Mouse (Mus musculus) midbrain, embryonic 12.5 days (tissue): ENCODE data around the gene Ldb3. TPM values are rescaled to one million over a fixed set of nuclear protein-coding genes. Genes with fewer than 3 reads are reported as not detected.
A peak's percentile ranks its signal among the peaks of the same experiment; 100 is the strongest.

Experiments used
- ATAC-seq: fragments of 200-750 bp; cut with Nextera tagmentation; 2 replicates; pipeline ENCODE4 v1.8.0; 2017; ENCODE audit warnings: low read depth, moderate TSS enrichment, moderate library complexity; ENCODE audit not compliant: low FRiP score
- H3K27ac ChIP-seq: fragments of 300-500 bp; sonication (generic); replicated peaks from 2 replicates; pipeline ENCODE4 v1.5.1; 2016; ENCODE audit warnings: mild to moderate bottlenecking
- H3K27me3 ChIP-seq: fragments of 300-500 bp; sonication (generic); 2 replicates; pipeline ENCODE4 v1.6.1; 2016; ENCODE audit warnings: mild to moderate bottlenecking
- H3K36me3 ChIP-seq: fragments of 300-500 bp; sonication (generic); 2 replicates; pipeline ENCODE4 v1.6.1; 2016
- H3K4me1 ChIP-seq: fragments of 300-500 bp; sonication (generic); 2 replicates; pipeline ENCODE4 v1.6.1; 2016
- H3K4me2 ChIP-seq: fragments of 300-500 bp; sonication (generic); replicated peaks from 2 replicates; pipeline ENCODE4 v1.6.1; 2016; ENCODE audit warnings: mild to moderate bottlenecking, moderate library complexity
- H3K4me3 ChIP-seq: fragments of 300-500 bp; sonication (generic); 2 replicates; pipeline ENCODE4 v1.5.1; 2016; ENCODE audit warnings: mild to moderate bottlenecking
- H3K9ac ChIP-seq: fragments of 300-500 bp; sonication (generic); replicated peaks from 2 replicates; pipeline ENCODE4 v1.6.1; 2016; ENCODE audit warnings: mild to moderate bottlenecking, moderate library complexity
- H3K9me3 ChIP-seq: fragments of 300-500 bp; sonication (generic); 2 replicates; pipeline ENCODE4 v1.6.1; 2016; ENCODE audit warnings: mild to moderate bottlenecking
- WGBS: fragments of 180-500 bp; shearing (Covaris S2); methylation state at CpG from one replicate; pipeline ENCODE4 v1.1.7; 2016; 5-methylcytosine and 5-hydroxymethylcytosine counted together
- polyA plus RNA-seq: library from polyadenylated mRNA; unstranded; fragments of >200 nt; fragmentation: Nextera tagmentation; extraction: Ambion mirVana; gene quantifications from 2 replicates; pipeline ENCODE4 v1.2.1, GENCODE M21; 2016

Gene Ldb3
- polyA plus RNA-seq, 1 experiment from 2014 or later = 0.13 TPM

DNA sequence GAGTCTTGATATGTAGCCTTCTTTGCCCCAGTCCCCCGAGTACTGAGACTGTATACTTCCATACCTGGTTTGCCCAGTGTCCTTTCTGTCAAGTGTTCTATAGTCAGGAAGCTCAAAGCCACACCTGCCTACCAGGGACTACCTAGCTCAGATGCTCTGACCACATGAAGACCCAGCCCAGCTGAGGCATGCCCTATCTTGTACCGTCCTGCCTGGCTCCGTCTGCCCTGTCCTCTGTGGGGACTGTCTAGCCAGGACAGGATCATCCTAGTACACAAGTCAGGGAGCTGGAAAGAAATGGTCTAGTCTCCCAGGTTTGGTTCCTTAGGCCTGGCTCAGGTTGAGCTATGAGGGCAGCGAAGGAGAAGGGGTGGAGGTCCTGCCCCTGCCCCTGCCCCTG, 19.9 kb downstream of the Ldb3 start:
- 83% methylated on average over 4 of the region's 4 CpGs for WGBS
- Histone ChIP-seq H3K36me3 (no peaks in the 10 kb centered on the region), H3K4me3 (no peak overlapping the region), H3K9me3 (no peaks in the 10 kb centered on the region), H3K27ac (no peak overlapping the region), H3K4me2 (no peak overlapping the region), H3K9ac (no peak overlapping the region), H3K4me1 (peaks cover 3% of the 10 kb centered on the region; the same call in 1 of the 2 replicates), H3K27me3 (peaks cover 6% of the 10 kb centered on the region)
- ATAC-seq = no peak

DNA sequence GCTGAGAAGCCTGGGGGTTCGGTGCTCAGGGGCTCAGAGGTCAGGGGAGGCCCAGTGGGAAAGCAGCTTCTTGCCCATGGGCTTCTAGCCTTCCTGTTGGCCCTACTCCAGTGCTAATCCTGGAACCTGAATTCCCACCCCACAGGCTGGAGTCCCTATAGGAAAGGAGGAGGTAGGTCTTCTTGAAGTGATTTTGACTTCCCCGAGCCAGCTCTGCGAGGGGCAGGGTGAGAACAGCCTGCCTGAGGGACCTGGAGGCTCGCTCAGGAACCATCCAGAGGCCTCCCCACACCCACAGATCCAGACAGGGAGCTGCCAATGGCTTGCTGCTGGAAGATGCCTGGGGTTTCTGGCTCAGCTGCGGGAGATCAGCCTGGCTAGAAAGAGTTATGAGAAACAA, 20.8 kb downstream of the Ldb3 start:
- Histone ChIP-seq H3K9ac (no peak overlapping the region), H3K27ac (no peak overlapping the region), H3K27me3 (peaks cover 6% of the 10 kb centered on the region), H3K9me3 (no peaks in the 10 kb centered on the region), H3K36me3 (no peaks in the 10 kb centered on the region), H3K4me2 (no peak overlapping the region), H3K4me1 (peaks cover 3% of the 10 kb centered on the region; the same call in 1 of the 2 replicates), H3K4me3 (no peak overlapping the region)
- no peak for ATAC-seq
- 70% methylated on average over 5 of the region's 5 CpGs for WGBS

DNA sequence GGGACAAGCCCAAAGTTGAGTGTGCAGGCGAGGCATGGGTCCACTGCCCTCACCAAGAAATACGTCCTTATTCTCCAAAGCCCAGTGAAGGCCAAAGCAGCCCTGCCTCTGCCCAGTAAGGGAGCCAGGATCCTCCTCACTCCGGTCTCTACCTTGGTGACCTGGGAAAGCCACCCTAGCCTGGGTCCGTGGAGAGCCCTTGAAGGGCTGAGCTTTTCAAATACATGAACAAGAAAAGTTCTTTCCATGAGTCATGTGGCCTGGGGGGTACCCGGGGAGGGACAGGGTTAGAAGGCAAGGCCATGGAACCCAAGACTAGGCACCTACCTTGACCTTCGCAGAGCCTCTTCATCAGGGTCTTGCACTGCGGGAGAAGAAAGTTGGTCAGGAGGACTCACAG, 22.0 kb downstream of the Ldb3 start:
- Histone ChIP-seq H3K9ac (no peak overlapping the region), H3K27ac (no peak overlapping the region), H3K36me3 (no peaks in the 10 kb centered on the region), H3K9me3 (no peaks in the 10 kb centered on the region), H3K4me3 (no peak overlapping the region), H3K4me1 (peaks cover 3% of the 10 kb centered on the region; the same call in 1 of the 2 replicates), H3K27me3 (peaks cover 6% of the 10 kb centered on the region; the same call in 1 of the 2 replicates), H3K4me2 (no peak overlapping the region)
- ATAC-seq = no peak
- 90% methylated on average over 7 of the region's 7 CpGs for WGBS

DNA sequence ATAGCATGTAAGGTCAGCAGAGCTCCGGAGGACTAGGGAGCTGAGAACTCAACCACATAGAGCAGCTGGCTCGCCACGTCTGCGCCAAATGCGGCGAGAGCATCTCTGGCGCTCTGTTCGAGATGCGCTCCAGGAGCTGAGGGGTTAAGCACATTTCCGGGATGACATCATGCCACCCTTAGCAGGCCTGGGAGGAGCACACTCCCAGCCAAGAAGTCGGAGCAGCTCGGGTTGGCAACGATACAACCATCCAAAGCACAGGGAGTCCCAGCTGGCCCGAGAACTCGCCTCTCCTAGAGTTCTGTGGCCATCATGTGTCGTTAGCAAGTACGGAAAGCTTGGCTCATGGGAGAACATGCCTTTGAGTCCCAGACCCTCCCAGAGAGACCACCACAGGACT, 22.8 kb downstream of the Ldb3 start:
- ATAC-seq = no peak
- Histone ChIP-seq H3K4me3 (no peak overlapping the region), H3K27ac (no peak overlapping the region), H3K4me1 (peaks cover 3% of the 10 kb centered on the region; the same call in 1 of the 2 replicates), H3K4me2 (no peak overlapping the region), H3K9me3 (no peaks in the 10 kb centered on the region), H3K27me3 (peaks cover 6% of the 10 kb centered on the region; the same call in 1 of the 2 replicates), H3K36me3 (no peaks in the 10 kb centered on the region), H3K9ac (no peak overlapping the region)
- WGBS = 80% methylated on average over 17 of the region's 17 CpGs

DNA sequence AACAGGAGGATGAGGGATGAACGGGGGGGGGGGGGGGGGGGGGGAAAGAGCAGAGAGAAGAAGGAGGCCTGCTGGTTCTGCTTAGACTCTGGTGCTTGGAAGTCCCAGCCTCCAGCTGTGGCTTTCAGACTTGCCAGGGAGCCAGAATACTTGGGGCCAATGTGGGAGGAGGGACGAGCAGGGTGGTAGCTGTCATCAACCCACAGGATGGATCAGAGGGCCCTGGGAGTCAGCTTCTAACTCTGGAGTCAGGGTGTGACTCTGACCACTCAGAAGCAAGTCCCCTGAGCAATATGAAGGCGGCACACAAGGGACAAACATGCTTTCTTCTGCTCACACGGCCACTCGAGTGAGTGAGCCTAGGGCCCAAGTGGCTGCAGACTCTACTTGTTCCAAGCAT, 23.8 kb downstream of the Ldb3 start:
- no peak for ATAC-seq
- 71% methylated on average over 5 of the region's 5 CpGs for WGBS

DNA sequence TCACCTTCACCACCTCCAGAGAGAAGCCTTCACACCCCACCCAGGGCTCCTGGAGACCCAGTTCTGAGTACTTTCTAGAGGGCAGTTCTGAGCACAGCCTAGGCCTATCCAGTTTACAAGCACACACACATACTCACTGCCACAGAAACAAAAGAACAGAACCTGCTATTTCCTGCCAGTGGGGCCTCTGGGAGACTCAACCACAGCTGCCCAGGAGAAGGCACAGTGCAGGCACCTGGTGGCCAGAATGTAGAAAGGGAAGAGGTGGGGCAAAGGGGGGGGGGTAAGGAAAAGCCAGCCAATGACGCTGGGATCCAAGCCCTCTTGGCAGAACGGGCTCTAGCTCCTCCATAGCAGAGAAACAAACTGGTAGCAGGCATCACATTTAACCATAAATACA, 26.1 kb downstream of the Ldb3 start:
- Histone ChIP-seq H3K9me3 (no peaks in the 10 kb centered on the region), H3K27ac (no peak overlapping the region), H3K27me3 (no peaks in the 10 kb centered on the region), H3K4me3 (no peak overlapping the region), H3K4me2 (no peak overlapping the region), H3K4me1 (no peaks in the 10 kb centered on the region), H3K9ac (no peak overlapping the region), H3K36me3 (no peaks in the 10 kb centered on the region)
- ATAC-seq = no peak
- 28% methylated on average over 2 of the region's 2 CpGs for WGBS

More for the DNA sequence above, 23.8 kb downstream of the Ldb3 start:
- Histone ChIP-seq H3K27ac (no peak overlapping the region), H3K9ac (no peak overlapping the region), H3K27me3 (peaks cover 6% of the 10 kb centered on the region; the same call in 1 of the 2 replicates), H3K4me2 (no peak overlapping the region), H3K4me3 (no peak overlapping the region), H3K4me1 (peaks cover 3% of the 10 kb centered on the region; the same call in 1 of the 2 replicates), H3K36me3 (no peaks in the 10 kb centered on the region), H3K9me3 (no peaks in the 10 kb centered on the region)

DNA sequence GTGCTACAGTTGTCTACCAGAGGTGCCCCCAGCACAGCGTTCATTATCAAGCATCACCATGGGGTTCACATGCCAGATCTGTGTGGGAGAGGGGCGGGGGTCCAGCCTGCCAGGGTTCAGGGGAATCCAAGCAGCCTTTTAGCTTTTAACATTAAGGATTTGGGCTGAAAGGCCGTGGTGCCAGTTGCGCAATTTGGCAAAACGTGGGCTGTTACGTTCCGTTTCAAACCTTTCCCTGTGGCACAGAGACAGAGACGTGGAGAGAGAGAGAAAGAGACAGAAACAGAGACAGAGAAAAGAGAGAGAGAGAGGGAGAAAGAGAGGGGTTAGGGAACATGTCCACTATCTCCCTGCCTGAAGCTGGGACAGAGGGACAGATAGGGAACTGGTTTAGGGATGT, 26.8 kb downstream of the Ldb3 start:
- Histone ChIP-seq H3K4me3 (no peak overlapping the region), H3K4me2 (no peak overlapping the region), H3K36me3 (no peaks in the 10 kb centered on the region), H3K27me3 (no peaks in the 10 kb centered on the region), H3K9ac (no peak overlapping the region), H3K9me3 (no peaks in the 10 kb centered on the region), H3K4me1 (no peaks in the 10 kb centered on the region), H3K27ac (no peak overlapping the region)
- WGBS = 91% methylated on average over 8 of the region's 8 CpGs
- ATAC-seq = no peak

DNA sequence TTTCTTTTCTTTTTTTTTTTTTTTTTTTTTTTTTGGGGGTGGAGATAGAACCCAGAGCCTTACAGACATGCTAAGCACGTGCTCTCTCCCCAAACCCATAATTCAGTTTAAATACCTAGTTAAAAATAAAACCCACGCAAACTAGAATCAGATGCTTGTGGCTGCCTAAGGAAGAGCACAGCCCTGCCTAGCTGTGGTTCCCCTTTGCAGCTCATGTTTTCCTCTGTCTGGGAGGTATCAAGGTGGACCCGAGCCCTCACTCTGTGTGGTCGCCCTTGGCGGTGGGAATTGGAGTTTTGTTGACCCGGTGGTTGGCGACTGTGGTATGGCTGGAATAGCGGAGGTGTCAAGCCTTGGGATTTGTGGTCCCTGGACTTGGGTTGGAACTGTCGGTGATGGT, 29.5 kb downstream of the Ldb3 start:
- Histone ChIP-seq H3K4me3 (no peak overlapping the region), H3K9me3 (no peaks in the 10 kb centered on the region), H3K4me1 (no peaks in the 10 kb centered on the region), H3K9ac (no peak overlapping the region), H3K36me3 (no peaks in the 10 kb centered on the region), H3K27me3 (no peaks in the 10 kb centered on the region), H3K27ac (no peak overlapping the region), H3K4me2 (no peak overlapping the region)
- 93% methylated on average over 9 of the region's 9 CpGs for WGBS
- ATAC-seq = no peak

DNA sequence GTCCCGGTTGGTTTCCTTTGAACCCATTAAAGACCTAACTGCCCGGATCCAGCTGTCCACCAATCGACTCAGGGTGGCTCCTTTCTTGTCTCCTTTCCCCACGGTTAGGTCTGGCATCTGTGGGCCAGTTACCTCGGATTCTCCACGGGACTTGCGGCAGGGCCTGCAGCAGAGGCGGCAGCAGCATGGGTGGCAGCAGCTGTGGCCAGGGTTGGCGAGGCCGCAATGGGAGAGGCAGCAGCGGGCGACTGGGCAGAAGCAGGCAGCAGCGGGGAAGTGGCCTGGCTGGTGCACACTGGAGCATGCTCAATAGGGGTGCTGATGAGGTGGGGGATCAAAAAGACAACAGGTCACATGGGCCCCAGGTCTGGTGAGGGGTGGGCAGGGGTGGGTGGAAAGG, 33.3 kb downstream of the Ldb3 start:
- Histone ChIP-seq H3K4me2 (no peak overlapping the region), H3K27me3 (no peaks in the 10 kb centered on the region), H3K27ac (no peak overlapping the region), H3K9me3 (no peaks in the 10 kb centered on the region), H3K4me1 (no peaks in the 10 kb centered on the region), H3K4me3 (no peak overlapping the region), H3K9ac (no peak overlapping the region), H3K36me3 (no peaks in the 10 kb centered on the region)
- WGBS = 66% methylated on average over 13 of the region's 13 CpGs
- no peak for ATAC-seq

DNA sequence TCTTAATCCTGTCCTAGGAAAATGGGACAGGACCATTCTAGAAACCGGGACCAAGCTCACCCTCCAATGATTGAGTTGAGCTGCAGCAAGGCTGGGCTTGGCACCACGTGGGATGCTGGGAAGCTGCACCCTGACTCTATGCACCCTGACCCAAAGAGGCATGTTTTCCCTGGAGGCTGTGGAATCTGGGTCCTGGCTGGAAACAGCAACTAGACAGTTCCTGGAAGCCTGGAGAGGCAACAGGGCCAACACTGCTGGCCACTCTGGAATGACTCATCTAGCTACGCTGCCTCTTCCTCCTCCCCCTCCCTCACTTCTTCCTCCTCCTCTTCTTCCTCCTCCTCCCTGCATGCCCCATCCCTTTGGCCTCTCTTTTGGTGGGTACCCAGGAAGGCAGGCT, 34.4 kb downstream of the Ldb3 start:
- H3K9me3 ChIP-seq = no peaks in the 10 kb centered on the region
- ATAC-seq = no peak
- H3K9ac ChIP-seq = no peak overlapping the region
- no peaks in the 10 kb centered on the region for H3K27me3 ChIP-seq
- no peak overlapping the region for H3K4me3 ChIP-seq
- H3K4me2 ChIP-seq = no peak overlapping the region
- no peaks in the 10 kb centered on the region for H3K36me3 ChIP-seq
- H3K27ac ChIP-seq = no peak overlapping the region
- 67% methylated on average over 3 of the region's 3 CpGs for WGBS
- H3K4me1 ChIP-seq = peaks cover 3% of the 10 kb centered on the region; the same call in 1 of the 2 replicates

DNA sequence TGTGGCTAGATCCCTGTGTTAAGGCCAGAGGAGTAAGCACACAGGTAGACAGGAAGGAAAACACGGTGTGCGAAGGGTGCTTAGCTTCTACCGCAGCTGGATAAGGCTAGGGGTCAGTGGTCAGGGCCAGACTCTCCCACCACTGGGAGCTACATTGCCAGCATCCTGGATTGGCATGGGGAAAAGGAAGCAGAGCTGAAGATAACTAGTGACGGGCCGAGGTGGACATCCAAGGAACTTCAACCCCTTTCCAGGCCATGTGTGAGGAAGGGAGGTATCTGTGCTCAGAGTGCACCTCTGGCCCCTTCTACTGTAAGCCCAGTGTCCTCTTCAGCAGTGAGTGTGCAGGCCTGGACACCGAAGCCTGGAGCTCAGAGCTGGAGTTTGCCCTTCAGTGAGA, 35.0 kb downstream of the Ldb3 start:
- WGBS = 92% methylated on average over 6 of the region's 6 CpGs
- no peak overlapping the region for H3K27ac ChIP-seq
- ATAC-seq = no peak
- no peaks in the 10 kb centered on the region for H3K27me3 ChIP-seq
- peaks cover 3% of the 10 kb centered on the region; the same call in 1 of the 2 replicates for H3K4me1 ChIP-seq
- H3K4me3 ChIP-seq = no peak overlapping the region
- H3K9ac ChIP-seq = no peak overlapping the region
- H3K9me3 ChIP-seq = no peaks in the 10 kb centered on the region
- no peaks in the 10 kb centered on the region for H3K36me3 ChIP-seq
- no peak overlapping the region for H3K4me2 ChIP-seq

DNA sequence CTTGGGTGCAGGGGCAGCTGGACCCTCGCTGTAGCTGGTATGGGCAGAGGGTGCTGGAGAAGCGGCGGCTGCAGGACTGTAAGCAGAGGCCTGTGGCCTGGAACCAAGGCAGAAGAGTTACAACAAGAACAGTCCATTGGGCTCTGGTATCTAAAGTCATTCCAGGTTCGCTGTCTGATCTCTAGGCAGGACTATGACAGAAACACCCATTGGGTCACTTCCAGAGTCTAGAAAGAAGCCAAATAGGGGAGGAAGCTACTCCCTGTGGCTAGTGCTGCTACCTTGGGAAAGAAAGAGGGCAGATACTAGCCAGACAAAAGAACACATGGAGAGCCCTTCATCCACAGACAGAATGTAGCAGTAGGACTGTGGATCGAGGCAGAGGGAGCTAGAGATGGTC, 36.3 kb downstream of the Ldb3 start:
- H3K9ac ChIP-seq = no peak overlapping the region
- no peak overlapping the region for H3K27ac ChIP-seq
- peaks cover 3% of the 10 kb centered on the region; the same call in 1 of the 2 replicates for H3K4me1 ChIP-seq
- WGBS = 87% methylated on average over 5 of the region's 5 CpGs
- peaks cover 6% of the 10 kb centered on the region; the same call in 1 of the 2 replicates for H3K27me3 ChIP-seq
- no peak for ATAC-seq
- no peaks in the 10 kb centered on the region for H3K36me3 ChIP-seq
- no peaks in the 10 kb centered on the region for H3K9me3 ChIP-seq
- H3K4me3 ChIP-seq = no peak overlapping the region
- H3K4me2 ChIP-seq = no peak overlapping the region

DNA sequence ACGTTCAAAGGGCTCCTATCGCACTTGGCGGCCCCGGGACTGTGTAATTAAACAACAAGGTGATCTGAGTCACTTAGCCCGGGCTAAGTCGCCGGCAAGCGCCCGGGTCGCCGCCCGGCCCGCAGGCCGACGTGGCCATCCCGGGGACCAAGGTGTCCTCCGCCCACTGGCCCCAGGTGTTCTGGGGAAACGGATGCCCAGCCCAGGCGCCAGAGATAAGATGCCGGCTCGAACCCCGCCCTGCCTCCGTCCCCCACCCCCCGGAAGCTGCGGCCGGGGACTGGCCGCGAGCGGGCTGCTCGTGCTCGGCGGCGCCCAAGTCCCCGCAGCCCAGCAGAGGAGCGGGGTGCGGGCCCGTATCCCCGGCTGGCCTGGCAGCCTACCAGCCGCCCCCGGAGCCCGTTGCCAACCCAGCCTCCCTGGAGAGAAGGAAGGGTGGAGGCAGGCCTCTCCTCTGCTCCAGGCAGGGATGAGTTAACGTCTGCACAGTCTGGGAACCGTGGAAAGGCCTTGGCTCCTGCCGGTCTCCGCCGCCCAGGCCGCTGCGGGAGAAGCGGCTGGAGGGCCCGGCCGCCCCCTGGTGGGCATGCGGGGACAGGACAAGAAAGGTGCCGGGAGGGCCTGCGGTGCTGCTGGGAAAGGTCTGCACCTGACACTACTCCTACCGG, 39.3 kb downstream of the Ldb3 start:
- Histone ChIP-seq H3K9me3 (no peaks in the 10 kb centered on the region), H3K4me1 (peaks cover 3% of the 10 kb centered on the region; the same call in 1 of the 2 replicates), H3K27me3 (peaks cover 14% of the 10 kb centered on the region), H3K27ac (peak overlapping the region; percentile 73), H3K9ac (peak overlapping the region; percentile 84), H3K4me2 (peak overlapping the region; percentile 67), H3K36me3 (no peaks in the 10 kb centered on the region), H3K4me3 (peak overlapping the region; percentile 72)
- peak; percentile 95 for ATAC-seq
- WGBS = under 1% methylated on average over 55 of the region's 55 CpGs
